Mouse (Mus musculus): ENCODE measurements around the gene Spint2. TPM values are rescaled to one million over a fixed set of nuclear protein-coding genes. Genes with fewer than 3 reads are reported as not detected.
"Not testable (repeated sequence)": the region's sequence is repeated elsewhere in the genome, so short reads cannot be mapped to it uniquely, and the experiment has no call there.

Spint2 gene
- total and polyA plus RNA-seq, 2 experiments from 2014 or later: 46.6 to 81.6 TPM

GRCm38 (mm10) chr7:29213675-29214082, 68.0 kb downstream of the Spint2 start, which contains the start of gene Catsperg1:
Gene Catsperg1, minus strand, starts transcription at chr7:29214035.
- H3K4me3 ChIP-seq (ENCODE audit: low read depth, low read length): no peak within 1 kb of the TSS
- peaks cover 6% of the 10 kb centered on the region for H3K4me1 ChIP-seq (ENCODE audit: control insufficient read depth, insufficient read depth)
- no peak within 1 kb of the TSS for H3K9ac ChIP-seq (replicated peaks; ENCODE audit: low read depth, low read length)
- H3K36me3 ChIP-seq (replicated peaks; ENCODE audit: control insufficient read depth, insufficient read depth, low read length): no peaks in the 10 kb centered on the region
- WGBS: 11% methylated on average over 20 of the region's 20 CpGs
- ATAC-seq (ENCODE audit: insufficient read depth, low read depth) (no peak), DNase-seq (ENCODE audit: low spot score) (no peak)
- H3K9me3 ChIP-seq (replicated peaks; ENCODE audit: control insufficient read depth, low read length): 0 out of 2 replicates have a peak, but pooled peaks cover 20% of the 10 kb centered on the region
- H3K27ac ChIP-seq (ENCODE audit: low read depth): no peak within 1 kb of the TSS
- no peak for TF ChIP-seq EP300 (IDR thresholded peaks at IDR 0.05; ENCODE audit: low read depth)
- TF ChIP-seq CTCF (IDR thresholded peaks at IDR 0.05; ENCODE audit: low read depth): no peak
- no peak within 1 kb of the TSS for H3K4me2 ChIP-seq (ENCODE audit: low read depth, low read length)
- peaks cover 16% of the 10 kb centered on the region for H3K27me3 ChIP-seq (ENCODE audit: control insufficient read depth, insufficient read depth, low read length)

GRCm38 (mm10) chr7:29212775-29213560, 68.7 kb downstream of the Spint2 start:
- not testable (repeated sequence) for H3K27ac ChIP-seq (ENCODE audit: low read depth); H3K4me1 ChIP-seq (ENCODE audit: control insufficient read depth, insufficient read depth); H3K9ac ChIP-seq (replicated peaks; ENCODE audit: low read depth, low read length); ATAC-seq (ENCODE audit: insufficient read depth, low read depth); H3K4me3 ChIP-seq (ENCODE audit: low read depth, low read length); DNase-seq (ENCODE audit: low spot score); H3K4me2 ChIP-seq (ENCODE audit: low read depth, low read length); H3K36me3 ChIP-seq (replicated peaks; ENCODE audit: control insufficient read depth, insufficient read depth, low read length)
- H3K9me3 ChIP-seq (replicated peaks; ENCODE audit: control insufficient read depth, low read length): 0 out of 2 replicates have a peak, but pooled peaks cover 19% of the 10 kb centered on the region
- H3K27me3 ChIP-seq (ENCODE audit: control insufficient read depth, insufficient read depth, low read length): peaks cover 16% of the 10 kb centered on the region
- 30% methylated on average over 40 of the region's 40 CpGs for WGBS

GRCm38 (mm10) chr7:29212199-29212765, 69.4 kb downstream of the Spint2 start:
- 19% methylated on average over 26 of the region's 26 CpGs for WGBS
- ATAC-seq (ENCODE audit: insufficient read depth, low read depth): no peak
- Histone ChIP-seq H3K4me2 (ENCODE audit: low read depth, low read length) (peak overlapping the region; percentile 50), H3K9ac (replicated peaks; ENCODE audit: low read depth, low read length) (no peak overlapping the region), H3K27ac (ENCODE audit: low read depth) (peak overlapping the region; percentile 76; the same call in 1 of the 2 replicates), H3K9me3 (replicated peaks; ENCODE audit: control insufficient read depth, low read length) (0 out of 2 replicates have a peak, but pooled peaks cover 19% of the 10 kb centered on the region), H3K4me3 (ENCODE audit: low read depth, low read length) (no peak overlapping the region), H3K27me3 (ENCODE audit: control insufficient read depth, insufficient read depth, low read length) (peaks cover 16% of the 10 kb centered on the region), H3K36me3 (replicated peaks; ENCODE audit: control insufficient read depth, insufficient read depth, low read length) (no peaks in the 10 kb centered on the region), H3K4me1 (ENCODE audit: control insufficient read depth, insufficient read depth) (peaks cover 6% of the 10 kb centered on the region)
- no peak for DNase-seq (ENCODE audit: low spot score)
- TF ChIP-seq EP300 (IDR thresholded peaks at IDR 0.05; ENCODE audit: low read depth) (no peak), CTCF (IDR thresholded peaks at IDR 0.05; ENCODE audit: low read depth) (no peak)

- ATAC-seq (ENCODE audit: insufficient read depth, low read depth) (peak; percentile 83), DNase-seq (ENCODE audit: low spot score) (peak; percentile 66)
- peaks cover 16% of the 10 kb centered on the region for H3K27me3 ChIP-seq (ENCODE audit: control insufficient read depth, insufficient read depth, low read length)
- H3K27ac ChIP-seq (ENCODE audit: low read depth): peak overlapping the region; percentile 76
- WGBS: 5% methylated on average over 34 of the region's 34 CpGs
- TF ChIP-seq CTCF (IDR thresholded peaks at IDR 0.05; ENCODE audit: low read depth) (no peak), EP300 (IDR thresholded peaks at IDR 0.05; ENCODE audit: low read depth) (no peak)
- no peaks in the 10 kb centered on the region for H3K36me3 ChIP-seq (replicated peaks; ENCODE audit: control insufficient read depth, insufficient read depth, low read length)
- peak overlapping the region; percentile 47 for H3K4me3 ChIP-seq (ENCODE audit: low read depth, low read length)
- 0 out of 2 replicates have a peak, but pooled peaks cover 15% of the 10 kb centered on the region for H3K9me3 ChIP-seq (replicated peaks; ENCODE audit: control insufficient read depth, low read length)
- H3K9ac ChIP-seq (replicated peaks; ENCODE audit: low read depth, low read length): peak overlapping the region; percentile 15
- H3K4me1 ChIP-seq (ENCODE audit: control insufficient read depth, insufficient read depth): peaks cover 6% of the 10 kb centered on the region
- H3K4me2 ChIP-seq (ENCODE audit: low read depth, low read length): peak overlapping the region; percentile 50
Observed at GRCm38 (mm10) chr7:29211415-29212198, 70.1 kb downstream of the Spint2 start.

GRCm38 (mm10) chr7:29211013-29211412, 70.7 kb downstream of the Spint2 start:
- H3K9me3 ChIP-seq (replicated peaks; ENCODE audit: control insufficient read depth, low read length): 0 out of 2 replicates have a peak, but pooled peaks cover 11% of the 10 kb centered on the region
- H3K4me3 ChIP-seq (ENCODE audit: low read depth, low read length): peak overlapping the region; percentile 47
- peak; percentile 63; the same call in 1 of the 2 replicates for ATAC-seq (ENCODE audit: insufficient read depth, low read depth)
- 20% methylated on average over 12 of the region's 15 CpGs for WGBS
- not testable (repeated sequence) for H3K4me1 ChIP-seq (ENCODE audit: control insufficient read depth, insufficient read depth); H3K36me3 ChIP-seq (replicated peaks; ENCODE audit: control insufficient read depth, insufficient read depth, low read length); DNase-seq (ENCODE audit: low spot score); H3K9ac ChIP-seq (replicated peaks; ENCODE audit: low read depth, low read length)
- H3K4me2 ChIP-seq (ENCODE audit: low read depth, low read length): peak overlapping the region; percentile 50
- peaks cover 16% of the 10 kb centered on the region for H3K27me3 ChIP-seq (ENCODE audit: control insufficient read depth, insufficient read depth, low read length)
- peak overlapping the region; percentile 76 for H3K27ac ChIP-seq (ENCODE audit: low read depth)

Other genes starting within 250 kb of the Spint2 start
- 0.08 and 0.15 TPM in 2 replicates for gene Ryr1, start 156.7 kb downstream of the Spint2 start, total RNA-seq (2014; rRNA removed; ENCODE audit: low replicate concordance)
- gene Ryr1, start 156.7 kb downstream of the Spint2 start, polyA plus RNA-seq (2015; fragmentation: Nextera tagmentation; extraction: Ambion mirVana): 0.04 TPM in 1 of 2 replicates, not detected in the other
- 0.19 and 1.9 TPM in 2 replicates for gene Rasgrp4, start 147.1 kb downstream of the Spint2 start, total RNA-seq (2014; rRNA removed; ENCODE audit: low replicate concordance)
- gene Rasgrp4, start 147.1 kb downstream of the Spint2 start, polyA plus RNA-seq (2015; fragmentation: Nextera tagmentation; extraction: Ambion mirVana): 0.18 and 0.79 TPM in 2 replicates
- 24.5 and 28.1 TPM in 2 replicates for gene Fam98c, start 125.7 kb downstream of the Spint2 start, total RNA-seq (2014; rRNA removed; ENCODE audit: low replicate concordance)
- gene Fam98c, start 125.7 kb downstream of the Spint2 start, polyA plus RNA-seq (2015; fragmentation: Nextera tagmentation; extraction: Ambion mirVana): 23.1 and 23.2 TPM in 2 replicates
- gene Ggn, start 111.7 kb downstream of the Spint2 start, total RNA-seq (2014; rRNA removed; ENCODE audit: low replicate concordance): 0.23 TPM in 1 of 2 replicates, not detected in the other
- gene Ggn, start 111.7 kb downstream of the Spint2 start, polyA plus RNA-seq (2015; fragmentation: Nextera tagmentation; extraction: Ambion mirVana): 0.14 and 0.26 TPM in 2 replicates
- gene Spred3, start 111.5 kb downstream of the Spint2 start, total RNA-seq (2014; rRNA removed; ENCODE audit: low replicate concordance): 2.7 and 4.7 TPM in 2 replicates
- 0.80 and 1.00 TPM in 2 replicates for gene Spred3, start 111.5 kb downstream of the Spint2 start, polyA plus RNA-seq (2015; fragmentation: Nextera tagmentation; extraction: Ambion mirVana)
- gene Psmd8, start 101.2 kb downstream of the Spint2 start, total RNA-seq (2014; rRNA removed; ENCODE audit: low replicate concordance): 296 and 383 TPM in 2 replicates
- 250 and 255 TPM in 2 replicates for gene Psmd8, start 101.2 kb downstream of the Spint2 start, polyA plus RNA-seq (2015; fragmentation: Nextera tagmentation; extraction: Ambion mirVana)
- gene Catsperg1, start 67.9 kb downstream of the Spint2 start, total RNA-seq (2014; rRNA removed; ENCODE audit: low replicate concordance): 1.2 TPM in 1 of 2 replicates, not detected in the other
- 0.14 TPM in 2 replicates for gene Catsperg1, start 67.9 kb downstream of the Spint2 start, polyA plus RNA-seq (2015; fragmentation: Nextera tagmentation; extraction: Ambion mirVana)
- 6.3 and 27.4 TPM in 2 replicates for gene Kcnk6, start 49.4 kb downstream of the Spint2 start, total RNA-seq (2014; rRNA removed; ENCODE audit: low replicate concordance)
- gene Kcnk6, start 49.4 kb downstream of the Spint2 start, polyA plus RNA-seq (2015; fragmentation: Nextera tagmentation; extraction: Ambion mirVana): 0.88 and 0.96 TPM in 2 replicates
- 174 and 194 TPM in 2 replicates for gene Yif1b, start 43.6 kb downstream of the Spint2 start, total RNA-seq (2014; rRNA removed; ENCODE audit: low replicate concordance)
- 121 and 125 TPM in 2 replicates for gene Yif1b, start 43.6 kb downstream of the Spint2 start, polyA plus RNA-seq (2015; fragmentation: Nextera tagmentation; extraction: Ambion mirVana)
- gene 2200002D01Rik, start 33.4 kb downstream of the Spint2 start, total RNA-seq (2014; rRNA removed; ENCODE audit: low replicate concordance): 0.42 and 1.5 TPM in 2 replicates
- 11.8 and 14.0 TPM in 2 replicates for gene 2200002D01Rik, start 33.4 kb downstream of the Spint2 start, polyA plus RNA-seq (2015; fragmentation: Nextera tagmentation; extraction: Ambion mirVana)
- gene Ppp1r14a, start 7.4 kb upstream of the Spint2 start, total RNA-seq (2014; rRNA removed; ENCODE audit: low replicate concordance): 7.8 and 61.8 TPM in 2 replicates
- 17.9 and 18.0 TPM in 2 replicates for gene Ppp1r14a, start 7.4 kb upstream of the Spint2 start, polyA plus RNA-seq (2015; fragmentation: Nextera tagmentation; extraction: Ambion mirVana)
- gene Dpf1, start 22.0 kb upstream of the Spint2 start, total RNA-seq (2014; rRNA removed; ENCODE audit: low replicate concordance): not detected in 2 replicates
- 0.41 and 0.61 TPM in 2 replicates for gene Dpf1, start 22.0 kb upstream of the Spint2 start, polyA plus RNA-seq (2015; fragmentation: Nextera tagmentation; extraction: Ambion mirVana)
- 16.2 and 18.0 TPM in 2 replicates for gene Sipa1l3, start 236.7 kb upstream of the Spint2 start, total RNA-seq (2014; rRNA removed; ENCODE audit: low replicate concordance)
- gene Sipa1l3, start 236.7 kb upstream of the Spint2 start, polyA plus RNA-seq (2015; fragmentation: Nextera tagmentation; extraction: Ambion mirVana): 1.4 and 1.7 TPM in 2 replicates